Mouse (Mus musculus) stomach, adult 2 months (tissue): ENCODE measurements around the gene Rims1. TPM values are rescaled to one million over a fixed set of nuclear protein-coding genes. Genes with fewer than 3 reads are reported as not detected.

Source experiments
- polyA plus RNA-seq: library from polyadenylated mRNA; depleted of rRNA; stranded (reverse); fragments of >200 nt; gene quantifications from 2 replicates; pipeline ENCODE4 v1.2.3, GENCODE M21; 2012; rRNA removed

The Rims1 gene
- polyA plus RNA-seq = 0.32 and 0.76 TPM in 2 replicates

GRCm38 (mm10) chr1:22805726-22806625 is at the start of gene Rims1:
TSS of gene Rims1 (minus strand) at chr1:22805994.

